Mouse (Mus musculus): ENCODE measurements around the gene Raly.

- no peak for TF ChIP-seq ZC3H11A (IDR thresholded peaks at IDR 0.05; ENCODE audit: low read depth, low read length)
- TF ChIP-seq ZKSCAN1 (IDR thresholded peaks at IDR 0.05; ENCODE audit: borderline replicate concordance, low read depth, low read length) = no peak
- TF ChIP-seq USF1 (IDR thresholded peaks at IDR 0.05; ENCODE audit: low read depth, low read length) = no peak
- TF ChIP-seq RAD21 (IDR thresholded peaks at IDR 0.05; ENCODE audit: low read depth, low read length) = no peak
- TF ChIP-seq POLR2AphosphoS2 (IDR thresholded peaks at IDR 0.05; ENCODE audit: low read depth, low read length) = no peak
- TF ChIP-seq MEF2A (IDR thresholded peaks at IDR 0.05; ENCODE audit: borderline replicate concordance, low read depth, low read length) = no peak
- no peak for TF ChIP-seq CTCF (conservative IDR thresholded peaks at IDR 0.05 in 1 of 2, IDR thresholded peaks at IDR 0.05 in 1 of 2; ENCODE audit: low read depth in 2 of 2, low read length in 2 of 2)
- no peak for TF ChIP-seq KAT2A (IDR thresholded peaks at IDR 0.05; ENCODE audit: insufficient replicate concordance, low read length)
- TF ChIP-seq POLR2A (IDR thresholded peaks at IDR 0.05; ENCODE audit: low read depth, low read length) = peak; percentile 71
- TF ChIP-seq ELF1 (IDR thresholded peaks at IDR 0.05; ENCODE audit: low read depth, low read length) = no peak
- no peak for TF ChIP-seq USF2 (conservative IDR thresholded peaks at IDR 0.05; ENCODE audit: low read depth, low read length)
- no peak for TF ChIP-seq BHLHE40 (IDR thresholded peaks at IDR 0.05; ENCODE audit: low read depth, low read length)
- no peak for TF ChIP-seq JUN (IDR thresholded peaks at IDR 0.05; ENCODE audit: insufficient read depth, low read depth, low read length)
These were observed 780 bp upstream of the Raly start for GRCm38 (mm10) chr2:154789977-154790655.
